Comparison of ENCODE assay signal across 16 mouse cellular contexts in genomic region chr14:32022450-32022849, GRCm38 (mm10). TPM values are rescaled to one million over a fixed set of nuclear protein-coding genes. Genes with fewer than 3 reads are reported as not detected.
DNase-seq lines count a peak whose midpoint lies in the region; ATAC-seq and TF ChIP-seq lines count a peak whose summit lies in the region.
"Had no signal": no experiment of that assay in that cellular context is flagged by ENCODE, and none has a peak within 500 bp of the region (broad histone marks: within the 10 kb centered on the region; RNA-seq: fewer than 3 reads in every experiment).

No protein-coding gene starts in this region.

- TF ChIP-seq POLR2A in brain, embryonic 14.5 days (IDR thresholded peaks at IDR 0.05; ENCODE audit: borderline replicate concordance, extremely low read depth, insufficient read depth, insufficient read length, poor library complexity, severe bottlenecking): no peak

- no peak overlapping the region for H3K9ac ChIP-seq in heart, embryonic 11.5 days (ENCODE audit: low read depth, low read length)
- H3K9ac ChIP-seq in liver, embryonic 13.5 days: no peak overlapping the region
- H3K9ac ChIP-seq in forebrain, embryonic 13.5 days: no peak overlapping the region
- H3K9ac ChIP-seq: forebrain, postnatal 0 days; lung, embryonic 14.5 days; midbrain, embryonic 13.5 days; neural tube, embryonic 12.5 days had no signal

- H3K27me3 ChIP-seq in heart, embryonic 11.5 days (ENCODE audit: control insufficient read depth, insufficient read depth, low read length): no peaks in the 10 kb centered on the region
- H3K27me3 ChIP-seq in liver, embryonic 13.5 days: peaks cover 15% of the 10 kb centered on the region
- H3K27me3 ChIP-seq in forebrain, embryonic 13.5 days: no peaks in the 10 kb centered on the region
- H3K27me3 ChIP-seq: midbrain, embryonic 13.5 days; neural tube, embryonic 12.5 days had no signal

- H3K4me2 ChIP-seq in heart, embryonic 11.5 days: no peak overlapping the region
- 0 out of 2 replicates have a peak overlapping the region, but pooled peaks have one; percentile 12 for H3K4me2 ChIP-seq in liver, embryonic 13.5 days
- no peak overlapping the region for H3K4me2 ChIP-seq in forebrain, embryonic 13.5 days
- H3K4me2 ChIP-seq: lung, embryonic 14.5 days; midbrain, embryonic 13.5 days; neural tube, embryonic 12.5 days had no signal

- ATAC-seq in heart, embryonic 11.5 days (replicated peaks; ENCODE audit: insufficient number of reproducible peaks, low FRiP score, low TSS enrichment): 0 out of 2 replicates have a peak, but pooled peaks have one; percentile 56
- ATAC-seq in liver, embryonic 13.5 days (ENCODE audit: low read depth): peak; percentile 68
- ATAC-seq in forebrain, embryonic 13.5 days: no peak
- ATAC-seq: forebrain, postnatal 0 days; midbrain, embryonic 13.5 days had no signal

- H3K9me3 ChIP-seq in heart, embryonic 11.5 days (replicated peaks; ENCODE audit: control insufficient read depth, low read length): no peaks in the 10 kb centered on the region
- H3K9me3 ChIP-seq in liver, embryonic 13.5 days (replicated peaks): no peaks in the 10 kb centered on the region
- no peaks in the 10 kb centered on the region for H3K9me3 ChIP-seq in forebrain, embryonic 13.5 days (replicated peaks)
- H3K9me3 ChIP-seq: midbrain, embryonic 13.5 days; neural tube, embryonic 12.5 days had no signal

- H3K27ac ChIP-seq in heart, embryonic 11.5 days (ENCODE audit: low read depth, low read length): no peak overlapping the region
- H3K27ac ChIP-seq in liver, embryonic 13.5 days: no peak overlapping the region
- no peak overlapping the region for H3K27ac ChIP-seq in forebrain, embryonic 13.5 days
- H3K27ac ChIP-seq: midbrain, embryonic 13.5 days; neural tube, embryonic 12.5 days had no signal

- no peaks in the 10 kb centered on the region for H3K36me3 ChIP-seq in heart, embryonic 11.5 days (ENCODE audit: control insufficient read depth, insufficient read depth, low read length)
- no peaks in the 10 kb centered on the region for H3K36me3 ChIP-seq in liver, embryonic 13.5 days
- H3K36me3 ChIP-seq in forebrain, embryonic 13.5 days (ENCODE audit: poor library complexity, severe bottlenecking): no peaks in the 10 kb centered on the region
- H3K36me3 ChIP-seq: midbrain, embryonic 13.5 days; neural tube, embryonic 12.5 days had no signal

- DNase-seq in heart, adult 11 months: no peak
- peak; percentile 56 for DNase-seq in A20 (ENCODE audit: low read depth, low spot score)
- peak; percentile 26 for DNase-seq in brain, embryonic 14.5 days (ENCODE audit: low read depth)
- DNase-seq in liver, embryonic 13.5 days: peak; percentile 13
- no peak for DNase-seq in spleen, postnatal 14 days (ENCODE audit: low spot score in 2 of 2)
- DNase-seq in gastrocnemius, postnatal 10 days: no peak
- DNase-seq: cerebellum, postnatal 10 days; forebrain, postnatal 0 days; kidney, adult 8-10 months; retina, postnatal 1 day; thymus, adult 2 months had no signal

- no peak overlapping the region for H3K4me3 ChIP-seq in heart, embryonic 11.5 days (ENCODE audit: low read depth, low read length)
- no peak overlapping the region for H3K4me3 ChIP-seq in liver, embryonic 13.5 days (replicated peaks)
- H3K4me3 ChIP-seq in forebrain, embryonic 13.5 days: no peak overlapping the region
- H3K4me3 ChIP-seq: midbrain, embryonic 13.5 days; neural tube, embryonic 12.5 days had no signal

- H3K4me1 ChIP-seq in heart, embryonic 11.5 days (ENCODE audit: control insufficient read depth, insufficient read depth, low read length): 0 out of 2 replicates have a peak, but pooled peaks cover 3% of the 10 kb centered on the region
- peaks cover 28% of the 10 kb centered on the region for H3K4me1 ChIP-seq in liver, embryonic 13.5 days (replicated peaks)
- H3K4me1 ChIP-seq in forebrain, embryonic 13.5 days: peaks cover 6% of the 10 kb centered on the region

- no peak for TF ChIP-seq CTCF in brain, embryonic 14.5 days (IDR thresholded peaks at IDR 0.05; ENCODE audit: borderline replicate concordance, extremely low read depth, insufficient read depth, insufficient read length)

RNA-seq across cellular contexts. Expression of gene Galnt15, which starts 6.3 kb away (rescaled TPM):
- polyA plus RNA-seq in heart, embryonic 11.5 days (2014; fragmentation: Nextera tagmentation; extraction: Ambion mirVana): 0.15 and 0.19 TPM in 2 replicates
- 0.39 and 0.44 TPM in 2 replicates for polyA plus RNA-seq in brain, embryonic 14.5 days (2012; rRNA removed)
- polyA plus RNA-seq in liver, embryonic 13.5 days (2015; fragmentation: Nextera tagmentation; extraction: Ambion mirVana): not detected in 2 replicates
- 0.10 and 0.19 TPM in 2 replicates for polyA plus RNA-seq in forebrain, embryonic 13.5 days (2015; fragmentation: Nextera tagmentation; extraction: Ambion mirVana)
- total RNA-seq in gastrocnemius, postnatal 10 days (2021): 10 to 100 TPM; 22.2 to 23.2 TPM

Comparison
In these comparisons a context has a peak if more than half of its experiments do, and no peak if none do; other contexts are left out.
1. DNase-seq: peak in A20 (single experiment), brain, embryonic 14.5 days (single experiment) and liver, embryonic 13.5 days (single experiment); none in heart, adult 11 months (single experiment), spleen, postnatal 14 days (0 of 2) and gastrocnemius, postnatal 10 days (single experiment).